Mouse (Mus musculus): ENCODE measurements around the gene Babam2. TPM values are rescaled to one million over a fixed set of nuclear protein-coding genes. Genes with fewer than 3 reads are reported as not detected.

Babam2 gene
- total and polyA plus RNA-seq, 3 experiments: 44.6 to 214 (median 65.0) TPM

DNA sequence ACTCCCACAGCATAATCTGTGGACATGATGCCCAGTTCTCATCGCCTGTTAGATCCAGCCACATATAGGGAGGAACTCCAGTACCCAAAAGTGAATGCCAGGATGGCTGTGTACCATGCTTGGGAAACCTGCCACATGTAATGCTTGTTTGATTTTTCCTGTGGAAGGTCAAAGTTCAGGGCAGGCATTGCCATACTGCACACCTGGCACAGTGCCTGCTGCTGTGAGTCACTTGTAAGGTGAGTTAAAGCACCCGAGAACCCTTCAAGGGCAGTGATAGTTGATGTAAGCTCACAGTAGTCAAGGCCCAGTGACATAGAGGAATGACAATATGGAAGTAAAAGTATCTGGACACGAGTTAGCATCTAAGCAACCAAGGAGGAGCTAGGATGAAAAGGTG lies 126.2 kb downstream of the Babam2 start:
- Histone ChIP-seq H3K4me3 (ENCODE audit: low read depth, low read length) (no peak overlapping the region), H3K4me1 (ENCODE audit: insufficient read depth, low read depth, low read length) (0 out of 2 replicates have a peak, but pooled peaks cover 1% of the 10 kb centered on the region), H3K36me3 (replicated peaks) (peaks cover 51% of the 10 kb centered on the region), H3K27me3 (ENCODE audit: insufficient read depth, low read length) (no peaks in the 10 kb centered on the region), H3K9me3 (replicated peaks) (no peaks in the 10 kb centered on the region)
- no peak for DNase-seq (ENCODE audit: low spot score)
- no peak for ATAC-seq (ENCODE audit: extremely low read depth, insufficient number of reproducible peaks, low FRiP score, poor library complexity, severe bottlenecking)
- TF ChIP-seq GATA2 (IDR thresholded peaks at IDR 0.05; ENCODE audit: borderline replicate concordance, low read depth, low read length) (no peak), POLR2AphosphoS5 (IDR thresholded peaks at IDR 0.05; ENCODE audit: insufficient replicate concordance, low read depth, low read length) (no peak), GATA1 (IDR thresholded peaks at IDR 0.05; ENCODE audit: borderline replicate concordance, low read length) (no peak), CTCF (IDR thresholded peaks at IDR 0.05; ENCODE audit: low read depth, low read length) (no peak), TAL1 (conservative IDR thresholded peaks at IDR 0.05; ENCODE audit: low read depth, low read length) (no peak)

DNA sequence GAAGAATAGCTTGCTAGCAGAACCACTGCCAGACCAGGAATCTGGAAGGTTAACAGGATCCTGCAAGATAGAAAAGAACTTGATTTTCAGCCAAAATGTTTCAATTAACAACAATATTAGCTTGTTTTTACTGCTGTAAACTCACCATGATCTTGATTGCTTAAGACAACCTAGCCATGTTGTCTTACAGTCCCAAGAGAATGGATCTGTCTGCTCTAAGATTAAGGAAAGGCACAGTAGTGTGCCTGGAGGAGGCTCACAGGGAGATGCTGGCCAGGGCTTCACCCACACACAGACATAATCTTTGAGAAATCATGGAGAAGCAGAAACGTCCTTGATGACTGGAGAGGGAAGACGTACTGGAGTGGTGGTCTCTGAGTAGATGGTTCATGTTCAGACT lies 126.6 kb downstream of the Babam2 start:
- H3K4me1 ChIP-seq (ENCODE audit: insufficient read depth, low read depth, low read length): 0 out of 2 replicates have a peak, but pooled peaks cover 2% of the 10 kb centered on the region
- no peak for DNase-seq (ENCODE audit: low spot score)
- peaks cover 53% of the 10 kb centered on the region for H3K36me3 ChIP-seq (replicated peaks)
- no peak overlapping the region for H3K4me3 ChIP-seq (ENCODE audit: low read depth, low read length)
- no peaks in the 10 kb centered on the region for H3K9me3 ChIP-seq (replicated peaks)
- no peak for ATAC-seq (ENCODE audit: extremely low read depth, insufficient number of reproducible peaks, low FRiP score, poor library complexity, severe bottlenecking)
- no peak for TF ChIP-seq GATA2 (IDR thresholded peaks at IDR 0.05; ENCODE audit: borderline replicate concordance, low read depth, low read length)
- no peak for TF ChIP-seq CTCF (IDR thresholded peaks at IDR 0.05; ENCODE audit: low read depth, low read length)
- TF ChIP-seq TAL1 (conservative IDR thresholded peaks at IDR 0.05; ENCODE audit: low read depth, low read length): no peak
- no peak for TF ChIP-seq POLR2AphosphoS5 (IDR thresholded peaks at IDR 0.05; ENCODE audit: insufficient replicate concordance, low read depth, low read length)
- TF ChIP-seq GATA1 (IDR thresholded peaks at IDR 0.05; ENCODE audit: borderline replicate concordance, low read length): no peak
- H3K27me3 ChIP-seq (ENCODE audit: insufficient read depth, low read length): no peaks in the 10 kb centered on the region

DNA sequence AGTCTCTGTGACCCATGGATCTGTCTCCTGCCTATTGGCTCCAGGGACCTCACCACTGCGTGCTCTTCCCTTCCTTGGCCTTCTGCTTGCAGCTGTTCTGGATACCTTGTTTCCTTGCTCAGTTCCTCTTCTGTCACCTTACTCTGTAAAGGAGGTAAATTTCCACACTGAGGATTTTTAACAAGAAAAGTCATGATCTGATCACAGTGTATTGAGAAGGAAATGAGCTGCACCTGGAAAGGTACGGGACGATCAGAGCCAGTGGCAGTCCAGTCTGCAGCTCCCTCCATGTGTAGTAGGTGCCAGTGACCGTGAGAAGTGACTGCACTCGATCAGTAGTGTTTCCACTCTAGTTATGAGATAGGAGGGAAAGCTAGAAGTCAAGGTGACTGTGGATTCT lies 129.8 kb downstream of the Babam2 start:
- Histone ChIP-seq H3K4me1 (ENCODE audit: insufficient read depth, low read depth, low read length) (0 out of 2 replicates have a peak, but pooled peaks cover 2% of the 10 kb centered on the region), H3K27me3 (ENCODE audit: insufficient read depth, low read length) (no peaks in the 10 kb centered on the region), H3K36me3 (replicated peaks) (peaks cover 45% of the 10 kb centered on the region), H3K9me3 (replicated peaks) (no peaks in the 10 kb centered on the region), H3K4me3 (ENCODE audit: low read depth, low read length) (no peak overlapping the region)
- TF ChIP-seq GATA2 (IDR thresholded peaks at IDR 0.05; ENCODE audit: borderline replicate concordance, low read depth, low read length) (no peak), POLR2AphosphoS5 (IDR thresholded peaks at IDR 0.05; ENCODE audit: insufficient replicate concordance, low read depth, low read length) (no peak), CTCF (IDR thresholded peaks at IDR 0.05; ENCODE audit: low read depth, low read length) (no peak), TAL1 (conservative IDR thresholded peaks at IDR 0.05; ENCODE audit: low read depth, low read length) (no peak)
- no peak for ATAC-seq (ENCODE audit: extremely low read depth, insufficient number of reproducible peaks, low FRiP score, poor library complexity, severe bottlenecking)
- no peak for DNase-seq (ENCODE audit: low spot score)

DNA sequence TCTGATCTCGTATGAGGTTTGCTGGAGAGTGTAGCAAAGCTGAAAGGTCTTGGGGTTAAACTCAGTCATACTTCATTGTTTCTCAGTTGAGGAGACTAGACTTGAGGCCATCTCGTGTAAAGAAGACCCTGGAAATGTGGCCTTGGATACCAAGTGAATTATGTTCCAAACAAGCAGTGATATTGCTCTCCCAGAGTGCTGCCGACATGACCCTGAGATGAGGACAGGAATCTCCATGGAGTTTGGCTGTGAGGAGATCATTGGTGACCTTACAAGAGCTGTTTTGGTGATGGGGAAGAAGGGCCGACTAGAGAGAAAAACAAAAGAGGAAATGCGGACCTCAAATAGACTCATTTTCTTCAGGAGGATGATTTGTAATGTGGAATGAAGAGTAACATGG lies 130.4 kb downstream of the Babam2 start:
- Histone ChIP-seq H3K36me3 (replicated peaks) (peaks cover 43% of the 10 kb centered on the region), H3K4me3 (ENCODE audit: low read depth, low read length) (no peak overlapping the region), H3K4me1 (ENCODE audit: insufficient read depth, low read depth, low read length) (0 out of 2 replicates have a peak, but pooled peaks cover 2% of the 10 kb centered on the region), H3K27me3 (ENCODE audit: insufficient read depth, low read length) (no peaks in the 10 kb centered on the region), H3K9me3 (replicated peaks) (no peaks in the 10 kb centered on the region)
- TF ChIP-seq CTCF (IDR thresholded peaks at IDR 0.05; ENCODE audit: low read depth, low read length) (no peak), TAL1 (conservative IDR thresholded peaks at IDR 0.05; ENCODE audit: low read depth, low read length) (no peak), GATA2 (IDR thresholded peaks at IDR 0.05; ENCODE audit: borderline replicate concordance, low read depth, low read length) (no peak), POLR2AphosphoS5 (IDR thresholded peaks at IDR 0.05; ENCODE audit: insufficient replicate concordance, low read depth, low read length) (no peak), GATA1 (IDR thresholded peaks at IDR 0.05; ENCODE audit: borderline replicate concordance, low read length) (no peak)
- DNase-seq (ENCODE audit: low spot score) (no peak), ATAC-seq (ENCODE audit: extremely low read depth, insufficient number of reproducible peaks, low FRiP score, poor library complexity, severe bottlenecking) (no peak)

DNA sequence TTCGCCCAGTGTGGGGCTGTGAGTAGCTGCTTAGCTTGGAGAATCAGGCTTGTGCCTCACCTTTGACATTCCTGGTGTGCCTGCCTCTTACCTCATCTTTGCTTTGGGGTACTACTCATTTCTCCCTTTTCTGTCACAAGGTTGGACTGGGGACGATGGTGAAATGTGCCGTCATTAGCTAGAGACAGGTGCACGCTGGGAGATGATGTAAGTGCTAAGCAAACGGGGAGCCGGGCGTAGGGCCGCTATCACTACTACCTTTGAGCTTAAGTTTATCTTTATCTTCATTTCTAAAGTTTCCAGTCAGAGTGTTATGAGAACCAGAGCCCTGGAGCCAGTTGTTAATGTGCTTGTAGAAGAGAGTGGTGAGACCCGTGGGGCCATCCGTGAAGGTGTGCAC lies 131.3 kb downstream of the Babam2 start:
- H3K4me1 ChIP-seq (ENCODE audit: insufficient read depth, low read depth, low read length): 0 out of 2 replicates have a peak, but pooled peaks cover 2% of the 10 kb centered on the region
- H3K4me3 ChIP-seq (ENCODE audit: low read depth, low read length): no peak overlapping the region
- DNase-seq (ENCODE audit: low spot score) (no peak), ATAC-seq (ENCODE audit: extremely low read depth, insufficient number of reproducible peaks, low FRiP score, poor library complexity, severe bottlenecking) (no peak)
- H3K9me3 ChIP-seq (replicated peaks): no peaks in the 10 kb centered on the region
- no peak for TF ChIP-seq TAL1 (conservative IDR thresholded peaks at IDR 0.05; ENCODE audit: low read depth, low read length)
- no peak for TF ChIP-seq GATA2 (IDR thresholded peaks at IDR 0.05; ENCODE audit: borderline replicate concordance, low read depth, low read length)
- no peak for TF ChIP-seq GATA1 (IDR thresholded peaks at IDR 0.05; ENCODE audit: borderline replicate concordance, low read length)
- TF ChIP-seq CTCF (IDR thresholded peaks at IDR 0.05; ENCODE audit: low read depth, low read length): no peak
- no peak for TF ChIP-seq POLR2AphosphoS5 (IDR thresholded peaks at IDR 0.05; ENCODE audit: insufficient replicate concordance, low read depth, low read length)
- peaks cover 39% of the 10 kb centered on the region for H3K36me3 ChIP-seq (replicated peaks)
- H3K27me3 ChIP-seq (ENCODE audit: insufficient read depth, low read length): no peaks in the 10 kb centered on the region

DNA sequence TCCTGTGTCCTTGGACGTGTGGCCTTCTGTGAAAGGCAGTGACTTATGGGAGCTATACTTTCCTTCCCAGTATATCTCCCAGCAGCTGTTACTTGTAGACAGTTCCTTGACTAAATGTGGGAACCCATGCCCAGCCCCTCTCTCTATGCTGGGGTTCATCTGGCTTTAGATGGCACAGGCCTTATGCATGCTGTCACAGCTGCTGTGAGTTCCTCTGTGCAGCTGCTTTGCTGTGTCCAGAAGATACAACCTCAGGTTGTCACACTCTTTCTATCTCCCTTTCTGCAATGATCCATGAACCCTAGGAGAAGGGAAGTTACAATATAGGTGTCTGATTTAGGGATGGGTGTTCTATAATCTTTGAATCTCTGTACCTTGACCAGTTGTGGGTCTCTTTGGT lies 132.1 kb downstream of the Babam2 start:
- DNase-seq (ENCODE audit: low spot score) (no peak), ATAC-seq (ENCODE audit: extremely low read depth, insufficient number of reproducible peaks, low FRiP score, poor library complexity, severe bottlenecking) (no peak)

More for the DNA sequence above, 132.1 kb downstream of the Babam2 start:
- H3K27me3 ChIP-seq (ENCODE audit: insufficient read depth, low read length): no peaks in the 10 kb centered on the region
- peaks cover 31% of the 10 kb centered on the region for H3K36me3 ChIP-seq (replicated peaks)
- H3K9me3 ChIP-seq (replicated peaks): no peaks in the 10 kb centered on the region
- TF ChIP-seq GATA1 (IDR thresholded peaks at IDR 0.05; ENCODE audit: borderline replicate concordance, low read length) (no peak), GATA2 (IDR thresholded peaks at IDR 0.05; ENCODE audit: borderline replicate concordance, low read depth, low read length) (no peak), CTCF (IDR thresholded peaks at IDR 0.05; ENCODE audit: low read depth, low read length) (no peak), TAL1 (conservative IDR thresholded peaks at IDR 0.05; ENCODE audit: low read depth, low read length) (no peak), POLR2AphosphoS5 (IDR thresholded peaks at IDR 0.05; ENCODE audit: insufficient replicate concordance, low read depth, low read length) (no peak)
- H3K4me3 ChIP-seq (ENCODE audit: low read depth, low read length): no peak overlapping the region
- 0 out of 2 replicates have a peak, but pooled peaks cover 2% of the 10 kb centered on the region for H3K4me1 ChIP-seq (ENCODE audit: insufficient read depth, low read depth, low read length)
